Comparison of ENCODE assay signal across 24 mouse cellular contexts in the genomic region with DNA sequence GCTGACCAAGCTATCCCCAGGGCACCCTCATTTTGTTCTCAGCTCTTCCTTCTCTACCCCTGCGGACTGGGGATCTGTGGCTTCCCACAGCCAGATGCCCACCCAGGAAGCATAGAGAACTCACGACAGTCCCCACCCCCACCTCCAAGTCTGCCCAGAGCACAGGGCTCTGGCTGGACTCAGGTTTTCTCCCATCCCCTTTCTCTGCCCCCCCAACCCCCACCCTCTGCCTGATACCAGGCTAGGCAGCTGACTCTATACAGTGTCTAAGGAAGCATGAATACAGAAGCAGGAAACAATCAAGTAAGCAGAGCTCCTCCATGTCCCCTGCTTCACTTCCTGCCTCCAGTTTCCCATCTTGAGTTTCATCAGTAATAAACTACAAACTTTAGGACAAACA.
DNase-seq lines count a peak whose midpoint lies in the region; ATAC-seq and TF ChIP-seq lines count a peak whose summit lies in the region.
"Had no signal": no experiment of that assay in that cellular context is flagged by ENCODE, and none has a peak within 500 bp of the region (broad histone marks: within the 10 kb centered on the region; RNA-seq: fewer than 3 reads in every experiment).

No protein-coding gene starts in this region.

- H3K9me3 ChIP-seq in heart, embryonic 12.5 days (replicated peaks), result no peaks in the 10 kb centered on the region
- H3K9me3 ChIP-seq in lung, embryonic 16.5 days (ENCODE audit: control insufficient read depth, low read length), result no peaks in the 10 kb centered on the region
- H3K9me3 ChIP-seq in neural tube, embryonic 14.5 days (ENCODE audit: control insufficient read depth, low read length), result no peaks in the 10 kb centered on the region
- no peaks in the 10 kb centered on the region for H3K9me3 ChIP-seq in neural tube, embryonic 15.5 days (replicated peaks)
- H3K9me3 ChIP-seq: embryonic facial prominence, embryonic 12.5 days; forebrain, embryonic 15.5 days; G1E; heart, embryonic 10.5 days; megakaryocyte, embryonic 14.5 days had no signal

- TF ChIP-seq CTCF in lung, adult 2 months (IDR thresholded peaks at IDR 0.05; ENCODE audit: insufficient read depth, low read length), result no peak

- H3K9ac ChIP-seq in heart, embryonic 12.5 days, result no peak overlapping the region
- H3K9ac ChIP-seq in lung, embryonic 16.5 days (ENCODE audit: low read length), result no peak overlapping the region
- H3K9ac ChIP-seq in neural tube, embryonic 14.5 days (replicated peaks; ENCODE audit: low read depth, low read length), result no peak overlapping the region
- no peak overlapping the region for H3K9ac ChIP-seq in neural tube, embryonic 15.5 days (replicated peaks)
- H3K9ac ChIP-seq: embryonic facial prominence, embryonic 12.5 days; forebrain, embryonic 15.5 days had no signal

- no peak for DNase-seq in heart, postnatal 4 days
- DNase-seq in lung, adult 2 months, result no peak
- DNase-seq in retina, postnatal 1 day, result peak; percentile 27
- DNase-seq in left cerebral cortex, adult 8-10 months (ENCODE audit: low spot score in 2 of 2), result no peak
- DNase-seq: adrenal gland, postnatal 36 days; cerebellum, adult 9-11 months; gastrocnemius, postnatal 10 days; right cerebral cortex, adult 18-20 months; right cerebral cortex, postnatal 4 days; thymus, adult 2 months; thymus, postnatal 4 days had no signal

- no peaks in the 10 kb centered on the region for H3K36me3 ChIP-seq in heart, embryonic 12.5 days
- H3K36me3 ChIP-seq in lung, embryonic 16.5 days (ENCODE audit: control insufficient read depth, insufficient read depth, low read length), result no peaks in the 10 kb centered on the region
- no peaks in the 10 kb centered on the region for H3K36me3 ChIP-seq in neural tube, embryonic 14.5 days (ENCODE audit: control insufficient read depth, insufficient read depth, low read length)
- H3K36me3 ChIP-seq in neural tube, embryonic 15.5 days, result no peaks in the 10 kb centered on the region
- H3K36me3 ChIP-seq: embryonic facial prominence, embryonic 12.5 days; forebrain, embryonic 15.5 days; G1E; heart, embryonic 10.5 days had no signal

- no peak overlapping the region for H3K27ac ChIP-seq in heart, embryonic 12.5 days (ENCODE audit: poor library complexity, severe bottlenecking)
- no peak overlapping the region for H3K27ac ChIP-seq in lung, embryonic 16.5 days (ENCODE audit: low read length)
- H3K27ac ChIP-seq in neural tube, embryonic 14.5 days (ENCODE audit: low read depth, low read length), result no peak overlapping the region
- no peak overlapping the region for H3K27ac ChIP-seq in neural tube, embryonic 15.5 days (replicated peaks)
- H3K27ac ChIP-seq: embryonic facial prominence, embryonic 12.5 days; forebrain, embryonic 15.5 days; heart, embryonic 10.5 days; kidney, postnatal 0 days had no signal

- 47% methylated on average over 2 of the region's 2 CpGs for WGBS in heart, embryonic 12.5 days
- WGBS in lung, embryonic 16.5 days, result 59% methylated on average over 2 of the region's 2 CpGs
- WGBS in lung, adult 2 months, result 39% methylated on average over 2 of the region's 2 CpGs
- 65% methylated on average over 2 of the region's 2 CpGs for WGBS in neural tube, embryonic 14.5 days
- 53% methylated on average over 2 of the region's 2 CpGs for WGBS in neural tube, embryonic 15.5 days

- no peaks in the 10 kb centered on the region for H3K27me3 ChIP-seq in heart, embryonic 12.5 days (replicated peaks)
- no peaks in the 10 kb centered on the region for H3K27me3 ChIP-seq in lung, embryonic 16.5 days (ENCODE audit: control insufficient read depth, insufficient read depth, low read depth, low read length)
- no peaks in the 10 kb centered on the region for H3K27me3 ChIP-seq in neural tube, embryonic 14.5 days (ENCODE audit: control insufficient read depth, insufficient read depth, low read length)
- H3K27me3 ChIP-seq in neural tube, embryonic 15.5 days (replicated peaks), result no peaks in the 10 kb centered on the region
- H3K27me3 ChIP-seq: embryonic facial prominence, embryonic 12.5 days; forebrain, embryonic 15.5 days; megakaryocyte, embryonic 14.5 days; Patski had no signal

- H3K4me1 ChIP-seq in heart, embryonic 12.5 days (replicated peaks), result no peaks in the 10 kb centered on the region
- no peaks in the 10 kb centered on the region for H3K4me1 ChIP-seq in lung, embryonic 16.5 days (replicated peaks; ENCODE audit: control insufficient read depth, insufficient read depth, low read length)
- no peaks in the 10 kb centered on the region for H3K4me1 ChIP-seq in lung, adult 2 months (ENCODE audit: control insufficient read depth, insufficient read depth, low read length)
- H3K4me1 ChIP-seq in neural tube, embryonic 14.5 days (ENCODE audit: control insufficient read depth, insufficient read depth, low read length), result no peaks in the 10 kb centered on the region
- no peaks in the 10 kb centered on the region for H3K4me1 ChIP-seq in neural tube, embryonic 15.5 days
- H3K4me1 ChIP-seq: forebrain, embryonic 15.5 days; heart, embryonic 10.5 days; megakaryocyte, embryonic 14.5 days had no signal

- no peak overlapping the region for H3K4me3 ChIP-seq in heart, embryonic 12.5 days
- no peak overlapping the region for H3K4me3 ChIP-seq in lung, embryonic 16.5 days (ENCODE audit: low read length)
- H3K4me3 ChIP-seq in lung, adult 2 months (replicated peaks; ENCODE audit: extremely low read depth, low read depth, low read length), result no peak overlapping the region
- H3K4me3 ChIP-seq in neural tube, embryonic 14.5 days (ENCODE audit: low read depth, low read length), result no peak overlapping the region
- H3K4me3 ChIP-seq in neural tube, embryonic 15.5 days (replicated peaks), result no peak overlapping the region
- H3K4me3 ChIP-seq: embryonic facial prominence, embryonic 12.5 days; forebrain, embryonic 15.5 days; heart, embryonic 10.5 days; megakaryocyte, embryonic 14.5 days had no signal

- no peak for ATAC-seq in heart, embryonic 12.5 days (ENCODE audit: insufficient number of reproducible peaks, low FRiP score)
- ATAC-seq in lung, embryonic 16.5 days (ENCODE audit: low read depth), result peak; percentile 74
- ATAC-seq in neural tube, embryonic 14.5 days (ENCODE audit: low read depth), result peak; percentile 21; the same call in 1 of the 2 replicates
- ATAC-seq in neural tube, embryonic 15.5 days (ENCODE audit: low FRiP score), result no peak
- ATAC-seq: CD4-positive, CD25-positive, alpha-beta regulatory T cell, adult 4 months; forebrain, embryonic 15.5 days; intestine, postnatal 0 days; Patski had no signal

- peak overlapping the region; percentile 32; the same call in 1 of the 2 replicates for H3K4me2 ChIP-seq in heart, embryonic 12.5 days
- 0 out of 2 replicates have a peak overlapping the region, but pooled peaks have one; percentile 11 for H3K4me2 ChIP-seq in lung, embryonic 16.5 days (ENCODE audit: low read depth, low read length)
- H3K4me2 ChIP-seq in neural tube, embryonic 14.5 days (ENCODE audit: low read depth, low read length), result no peak overlapping the region
- no peak overlapping the region for H3K4me2 ChIP-seq in neural tube, embryonic 15.5 days
- H3K4me2 ChIP-seq: embryonic facial prominence, embryonic 12.5 days; forebrain, embryonic 15.5 days had no signal

- TF ChIP-seq POLR2A in lung, adult 2 months (IDR thresholded peaks at IDR 0.05; ENCODE audit: borderline replicate concordance, extremely low read depth, low read depth, low read length), result no peak

Comparison
In these comparisons a context has a peak if more than half of its experiments do, and no peak if none do; other contexts are left out.
1. ATAC-seq: peak in lung, embryonic 16.5 days (single experiment) and neural tube, embryonic 14.5 days (single experiment); none in heart, embryonic 12.5 days (single experiment) and neural tube, embryonic 15.5 days (single experiment).
2. H3K4me2 ChIP-seq: peak in heart, embryonic 12.5 days (single experiment) and lung, embryonic 16.5 days (single experiment); none in neural tube, embryonic 14.5 days (single experiment) and neural tube, embryonic 15.5 days (single experiment).